Mouse (Mus musculus): ENCODE data around the gene Sh3bgrl2. TPM values are rescaled to one million over a fixed set of nuclear protein-coding genes. Genes with fewer than 3 reads are reported as not detected.
A peak's percentile ranks its signal among the peaks of the same experiment; 100 is the strongest.

Sh3bgrl2 gene
- polyA plus RNA-seq, 1 experiment from 2014 or later = 9.1 TPM

DNA sequence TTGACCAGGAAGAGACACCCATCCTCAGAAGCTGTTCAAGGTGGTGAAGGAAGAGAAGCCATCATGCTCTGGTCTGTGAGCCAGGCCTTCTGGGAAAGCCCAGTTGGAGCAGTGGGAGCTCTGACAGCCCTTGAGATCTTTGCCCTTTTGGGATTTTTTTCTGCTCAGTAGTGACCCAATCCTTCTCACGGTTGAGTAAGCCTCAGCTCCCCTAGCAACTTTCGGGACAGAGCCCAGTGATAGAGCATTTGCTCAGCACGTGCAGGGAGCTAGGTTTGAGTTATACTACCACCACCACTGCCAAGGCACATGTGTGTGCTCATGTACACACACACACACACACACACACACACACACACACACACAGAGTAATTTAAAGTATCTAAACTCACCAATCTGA is 131.5 kb downstream of the Sh3bgrl2 start:
- Histone ChIP-seq H3K27me3 (no peaks in the 10 kb centered on the region), H3K9ac (no peak overlapping the region), H3K4me2 (no peak overlapping the region), H3K36me3 (no peaks in the 10 kb centered on the region), H3K4me1 (replicated peaks) (0 out of 2 replicates have a peak, but pooled peaks cover 7% of the 10 kb centered on the region), H3K27ac (replicated peaks) (no peak overlapping the region), H3K4me3 (no peak overlapping the region), H3K9me3 (no peaks in the 10 kb centered on the region)
- ATAC-seq (ENCODE audit: low read depth) = no peak
- 82% methylated on average over 3 of the region's 3 CpGs for WGBS

- no peaks in the 10 kb centered on the region for H3K27me3 ChIP-seq
- H3K9me3 ChIP-seq = no peaks in the 10 kb centered on the region
- peaks cover 23% of the 10 kb centered on the region for H3K4me1 ChIP-seq (replicated peaks)
- no peak overlapping the region for H3K9ac ChIP-seq
- no peak for ATAC-seq (ENCODE audit: low read depth)
- WGBS = 77% methylated on average over 12 of the region's 12 CpGs
- no peak overlapping the region for H3K4me2 ChIP-seq
- no peaks in the 10 kb centered on the region for H3K36me3 ChIP-seq
- H3K27ac ChIP-seq (replicated peaks) = no peak overlapping the region
- no peak overlapping the region for H3K4me3 ChIP-seq
These were observed 133.8 kb downstream of the Sh3bgrl2 start for GRCm38 (mm10) chr9:83681661-83682655.

DNA sequence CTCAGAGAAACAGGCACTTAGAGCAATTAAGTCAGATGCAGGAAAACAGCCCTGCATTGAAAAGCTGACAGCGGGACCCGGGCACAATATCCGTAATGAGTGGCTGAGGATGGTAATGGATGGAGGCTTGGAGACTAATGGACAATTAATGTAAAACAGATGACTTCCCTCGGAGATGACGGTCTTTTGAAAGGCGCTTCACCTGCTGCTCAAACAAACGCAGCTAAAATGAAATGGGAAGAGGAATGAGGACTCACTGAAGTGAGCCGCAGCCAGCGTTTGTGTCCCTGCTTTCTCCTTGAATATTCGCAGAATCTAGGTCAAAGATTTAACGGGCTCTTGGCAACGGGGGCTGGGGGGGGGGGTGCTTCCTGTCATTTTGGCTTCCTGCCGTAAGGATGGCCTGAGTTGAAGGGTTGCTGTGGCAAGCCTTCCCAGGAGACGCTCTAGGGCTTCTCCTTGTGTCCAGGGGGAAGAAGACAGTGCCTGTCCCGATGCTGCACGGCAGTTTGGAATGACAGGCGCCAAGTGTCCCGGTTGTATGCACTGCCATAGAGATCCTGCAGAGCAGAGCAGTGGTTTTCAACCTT is 138.5 kb downstream of the Sh3bgrl2 start:
- peak overlapping the region; percentile 28 for H3K4me3 ChIP-seq
- 5% methylated on average over 18 of the region's 18 CpGs for WGBS
- peak; percentile 73 for ATAC-seq (ENCODE audit: low read depth)

GRCm38 (mm10) chr9:83687904-83688303 is 139.8 kb downstream of the Sh3bgrl2 start:
- Histone ChIP-seq H3K9ac (no peak overlapping the region), H3K27me3 (no peaks in the 10 kb centered on the region), H3K4me1 (replicated peaks) (peaks cover 26% of the 10 kb centered on the region), H3K36me3 (no peaks in the 10 kb centered on the region), H3K4me3 (no peak overlapping the region), H3K27ac (replicated peaks) (peak overlapping the region; percentile 91), H3K9me3 (no peaks in the 10 kb centered on the region), H3K4me2 (no peak overlapping the region)
- 67% methylated on average over 3 of the region's 3 CpGs for WGBS
- no peak for ATAC-seq (ENCODE audit: low read depth)

More for the DNA sequence above, 138.5 kb downstream of the Sh3bgrl2 start:
- Histone ChIP-seq H3K4me2 (peak overlapping the region; percentile 55), H3K27ac (replicated peaks) (peak overlapping the region; percentile 91), H3K9ac (peak overlapping the region; percentile 58), H3K27me3 (no peaks in the 10 kb centered on the region), H3K9me3 (no peaks in the 10 kb centered on the region), H3K4me1 (replicated peaks) (peaks cover 32% of the 10 kb centered on the region), H3K36me3 (no peaks in the 10 kb centered on the region)

Other genes starting within 250 kb of the Sh3bgrl2 start
- gene Lca5, start 107.2 kb upstream of the Sh3bgrl2 start, polyA plus RNA-seq (2015; fragmentation: Nextera tagmentation; extraction: Ambion mirVana) = 15.0 and 19.5 TPM in 2 replicates